In the genomic region with DNA sequence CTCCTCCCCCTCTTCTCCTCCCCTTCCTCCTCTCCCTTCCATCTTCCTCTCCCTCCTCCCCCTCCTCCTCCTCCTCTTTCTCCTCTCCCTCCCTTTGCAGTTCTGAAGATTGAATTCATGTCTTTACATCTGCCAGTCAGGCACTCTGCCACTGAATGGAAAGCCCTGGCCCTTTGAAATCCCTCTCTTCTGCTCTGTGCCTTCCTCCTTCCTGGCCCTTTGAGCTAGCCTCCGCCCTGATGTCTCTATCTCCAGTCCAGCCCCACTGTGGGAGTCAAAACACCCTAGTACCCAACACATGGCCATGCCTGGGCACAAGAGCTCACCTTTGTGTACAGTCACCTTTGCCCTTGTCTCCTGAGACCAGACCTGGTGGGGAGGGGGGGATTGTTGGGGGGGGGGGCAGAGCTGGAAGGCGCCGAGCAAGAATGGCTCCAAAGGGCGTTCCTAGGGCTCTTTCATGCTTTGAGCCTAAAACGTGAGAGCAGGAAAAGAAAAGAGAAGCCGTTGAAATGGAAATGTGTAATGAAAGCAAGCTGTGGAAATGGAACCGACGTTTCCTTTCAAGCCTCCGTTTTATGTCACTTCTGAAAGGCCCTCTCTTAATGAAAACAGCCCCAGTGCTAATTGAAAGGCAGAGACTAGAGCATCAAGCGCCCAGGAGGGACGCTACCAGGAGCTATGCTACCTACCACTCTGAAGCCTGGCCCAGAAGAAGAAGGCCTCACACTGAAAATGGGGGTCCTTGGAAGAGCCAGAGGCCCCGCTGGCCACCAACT, we compare ENCODE assay signal across 32 mouse cellular contexts.
DNase-seq lines count a peak whose midpoint lies in the region; ATAC-seq and TF ChIP-seq lines count a peak whose summit lies in the region.
"Had no signal": no experiment of that assay in that cellular context is flagged by ENCODE, and none has a peak within 500 bp of the region (broad histone marks: within the 10 kb centered on the region; RNA-seq: fewer than 3 reads in every experiment).

No protein-coding gene starts in this region.

- H3K9me3 ChIP-seq in forebrain, embryonic 12.5 days, result no peaks in the 10 kb centered on the region
- H3K9me3 ChIP-seq in forebrain, embryonic 11.5 days (ENCODE audit: control insufficient read depth, low read length), result no peaks in the 10 kb centered on the region; the same call in 1 of the 2 replicates
- H3K9me3 ChIP-seq in forebrain, embryonic 14.5 days (replicated peaks; ENCODE audit: control insufficient read depth, low read length), result no peaks in the 10 kb centered on the region
- H3K9me3 ChIP-seq in midbrain, embryonic 13.5 days, result no peaks in the 10 kb centered on the region
- no peaks in the 10 kb centered on the region for H3K9me3 ChIP-seq in heart, embryonic 11.5 days (replicated peaks; ENCODE audit: control insufficient read depth, low read length)
- H3K9me3 ChIP-seq: hindbrain, embryonic 15.5 days; limb, embryonic 15.5 days; liver, embryonic 13.5 days; neural tube, embryonic 12.5 days had no signal

- H3K4me3 ChIP-seq in forebrain, embryonic 12.5 days (replicated peaks), result no peak overlapping the region
- no peak overlapping the region for H3K4me3 ChIP-seq in forebrain, embryonic 11.5 days (ENCODE audit: low read depth, low read length)
- H3K4me3 ChIP-seq in forebrain, embryonic 14.5 days (ENCODE audit: low read depth, low read length), result no peak overlapping the region
- no peak overlapping the region for H3K4me3 ChIP-seq in midbrain, embryonic 13.5 days (replicated peaks)
- no peak overlapping the region for H3K4me3 ChIP-seq in heart, embryonic 11.5 days (ENCODE audit: low read depth, low read length)
- H3K4me3 ChIP-seq: gastrocnemius, adult 2 months; heart, embryonic 12.5 days; hindbrain, embryonic 15.5 days; limb, embryonic 15.5 days; liver, embryonic 13.5 days; myocyte; neural tube, embryonic 12.5 days had no signal

- ATAC-seq in forebrain, embryonic 12.5 days (ENCODE audit: low FRiP score), result no peak
- no peak for ATAC-seq in forebrain, embryonic 11.5 days (replicated peaks; ENCODE audit: low FRiP score)
- ATAC-seq in forebrain, embryonic 14.5 days, result 0 out of 2 replicates have a peak, but pooled peaks have one; percentile 23
- peak; percentile 51 for ATAC-seq in midbrain, embryonic 13.5 days
- no peak for ATAC-seq in heart, embryonic 11.5 days (replicated peaks; ENCODE audit: insufficient number of reproducible peaks, low FRiP score, low TSS enrichment)
- ATAC-seq: CD4-positive, CD25-positive, alpha-beta regulatory T cell, adult 4 months; inflammation-experienced regulatory T-cells, adult 6 months; lung, postnatal 0 days had no signal

- H3K27ac ChIP-seq in forebrain, embryonic 12.5 days, result peak overlapping the region; percentile 61
- no peak overlapping the region for H3K27ac ChIP-seq in forebrain, embryonic 11.5 days (ENCODE audit: low read depth, low read length)
- H3K27ac ChIP-seq in forebrain, embryonic 14.5 days (ENCODE audit: low read depth, low read length), result no peak overlapping the region; the same call in 1 of the 2 replicates
- peak overlapping the region; percentile 65 for H3K27ac ChIP-seq in midbrain, embryonic 13.5 days
- H3K27ac ChIP-seq in heart, embryonic 11.5 days (ENCODE audit: low read depth, low read length), result no peak overlapping the region
- H3K27ac ChIP-seq: gastrocnemius, adult 2 months; hindbrain, embryonic 15.5 days; limb, embryonic 15.5 days; liver, embryonic 13.5 days; macrophage; neural tube, embryonic 12.5 days had no signal

- TF ChIP-seq CTCF in brain, embryonic 14.5 days (IDR thresholded peaks at IDR 0.05; ENCODE audit: borderline replicate concordance, extremely low read depth, insufficient read depth, insufficient read length), result no peak

- H3K36me3 ChIP-seq in forebrain, embryonic 12.5 days (replicated peaks), result no peaks in the 10 kb centered on the region
- no peaks in the 10 kb centered on the region for H3K36me3 ChIP-seq in forebrain, embryonic 11.5 days (ENCODE audit: control insufficient read depth, insufficient read depth, low read length)
- no peaks in the 10 kb centered on the region for H3K36me3 ChIP-seq in forebrain, embryonic 14.5 days (ENCODE audit: control insufficient read depth, insufficient read depth, low read length)
- H3K36me3 ChIP-seq in midbrain, embryonic 13.5 days, result no peaks in the 10 kb centered on the region
- no peaks in the 10 kb centered on the region for H3K36me3 ChIP-seq in heart, embryonic 11.5 days (ENCODE audit: control insufficient read depth, insufficient read depth, low read length)
- H3K36me3 ChIP-seq: heart, embryonic 12.5 days; hindbrain, embryonic 15.5 days; limb, embryonic 15.5 days; liver, embryonic 13.5 days; neural tube, embryonic 12.5 days had no signal

- H3K9ac ChIP-seq in forebrain, embryonic 12.5 days, result no peak overlapping the region
- no peak overlapping the region for H3K9ac ChIP-seq in forebrain, embryonic 11.5 days (ENCODE audit: low read length)
- no peak overlapping the region for H3K9ac ChIP-seq in forebrain, embryonic 14.5 days (ENCODE audit: low read length)
- no peak overlapping the region for H3K9ac ChIP-seq in midbrain, embryonic 13.5 days (replicated peaks)
- no peak overlapping the region for H3K9ac ChIP-seq in heart, embryonic 11.5 days (ENCODE audit: low read depth, low read length)
- H3K9ac ChIP-seq: heart, embryonic 12.5 days; hindbrain, embryonic 15.5 days; limb, embryonic 15.5 days; liver, embryonic 13.5 days; neural tube, embryonic 12.5 days had no signal

- WGBS in forebrain, embryonic 12.5 days, result 17% methylated on average over 12 of the region's 12 CpGs
- 36% methylated on average over 12 of the region's 12 CpGs for WGBS in forebrain, embryonic 11.5 days
- 19% methylated on average over 12 of the region's 12 CpGs for WGBS in forebrain, embryonic 14.5 days
- WGBS in midbrain, embryonic 13.5 days, result 17% methylated on average over 11 of the region's 12 CpGs
- 71% methylated on average over 12 of the region's 12 CpGs for WGBS in heart, embryonic 11.5 days (ENCODE audit: insufficient replicate concordance)

- H3K4me2 ChIP-seq in forebrain, embryonic 12.5 days, result no peak overlapping the region
- no peak overlapping the region for H3K4me2 ChIP-seq in forebrain, embryonic 11.5 days (ENCODE audit: low read depth, low read length, severe bottlenecking)
- no peak overlapping the region for H3K4me2 ChIP-seq in forebrain, embryonic 14.5 days (ENCODE audit: low read length)
- H3K4me2 ChIP-seq in midbrain, embryonic 13.5 days (replicated peaks), result 0 out of 2 replicates have a peak overlapping the region, but pooled peaks have one; percentile 0
- no peak overlapping the region for H3K4me2 ChIP-seq in heart, embryonic 11.5 days
- H3K4me2 ChIP-seq: heart, embryonic 12.5 days; hindbrain, embryonic 15.5 days; limb, embryonic 15.5 days; liver, embryonic 13.5 days; neural tube, embryonic 12.5 days had no signal

- TF ChIP-seq POLR2A in brain, embryonic 14.5 days (IDR thresholded peaks at IDR 0.05; ENCODE audit: borderline replicate concordance, extremely low read depth, insufficient read depth, insufficient read length, poor library complexity, severe bottlenecking), result no peak

- H3K27me3 ChIP-seq in forebrain, embryonic 12.5 days, result no peaks in the 10 kb centered on the region
- H3K27me3 ChIP-seq in forebrain, embryonic 11.5 days (ENCODE audit: control insufficient read depth, insufficient read depth, low read length), result no peaks in the 10 kb centered on the region
- no peaks in the 10 kb centered on the region for H3K27me3 ChIP-seq in forebrain, embryonic 14.5 days (replicated peaks; ENCODE audit: control insufficient read depth, insufficient read depth, low read length)
- H3K27me3 ChIP-seq in midbrain, embryonic 13.5 days, result no peaks in the 10 kb centered on the region
- no peaks in the 10 kb centered on the region for H3K27me3 ChIP-seq in heart, embryonic 11.5 days (ENCODE audit: control insufficient read depth, insufficient read depth, low read length)
- H3K27me3 ChIP-seq: heart, embryonic 12.5 days; hindbrain, embryonic 15.5 days; limb, embryonic 15.5 days; liver, embryonic 13.5 days; neural tube, embryonic 12.5 days had no signal

- DNase-seq in forebrain, embryonic 11.5 days (ENCODE audit: low spot score), result no peak
- DNase-seq in brain, embryonic 14.5 days (ENCODE audit: low read depth), result peak; percentile 73
- DNase-seq in forebrain, embryonic 14.5 days (ENCODE audit: low spot score), result peak; percentile 49
- no peak for DNase-seq in left cerebral cortex, adult 18-20 months (ENCODE audit: low spot score in 2 of 2)
- no peak for DNase-seq in cerebellum, adult 11-12 months
- DNase-seq: adrenal gland, postnatal 25 days; cerebellum, adult 2 months; cerebellum, postnatal 25 days; gastrocnemius, adult 2 months; gastrocnemius, postnatal 36 days; heart, adult 18-20 months; heart, postnatal 4 days; kidney, adult 11 months; kidney, postnatal 25 days; left cerebral cortex, postnatal 4 days; liver, embryonic 13.5 days; lung, adult 18-20 months; right cerebral cortex, postnatal 4 days; thymus, adult 2 months; thymus, postnatal 4 days had no signal

- peaks cover 12% of the 10 kb centered on the region for H3K4me1 ChIP-seq in forebrain, embryonic 12.5 days
- H3K4me1 ChIP-seq in forebrain, embryonic 11.5 days (replicated peaks; ENCODE audit: control insufficient read depth, insufficient read depth, low read length), result 0 out of 2 replicates have a peak, but pooled peaks cover 5% of the 10 kb centered on the region
- H3K4me1 ChIP-seq in forebrain, embryonic 14.5 days (ENCODE audit: control insufficient read depth, insufficient read depth, low read length), result no peaks in the 10 kb centered on the region
- H3K4me1 ChIP-seq in midbrain, embryonic 13.5 days (replicated peaks), result peaks cover 13% of the 10 kb centered on the region
- no peaks in the 10 kb centered on the region for H3K4me1 ChIP-seq in heart, embryonic 11.5 days (ENCODE audit: control insufficient read depth, insufficient read depth, low read length)
- H3K4me1 ChIP-seq: heart, embryonic 12.5 days; hindbrain, embryonic 15.5 days; limb, embryonic 15.5 days; liver, embryonic 13.5 days; neural tube, embryonic 12.5 days had no signal

Comparison
In these comparisons a context has a peak if more than half of its experiments do, and no peak if none do; other contexts are left out.
1. ATAC-seq: peak in forebrain, embryonic 14.5 days (single experiment) and midbrain, embryonic 13.5 days (single experiment); none in forebrain, embryonic 12.5 days (single experiment), forebrain, embryonic 11.5 days (single experiment) and heart, embryonic 11.5 days (single experiment).
2. H3K27ac ChIP-seq: peak in forebrain, embryonic 12.5 days (single experiment) and midbrain, embryonic 13.5 days (single experiment); none in forebrain, embryonic 11.5 days (single experiment), forebrain, embryonic 14.5 days (single experiment) and heart, embryonic 11.5 days (single experiment).
3. DNase-seq: peak in brain, embryonic 14.5 days (single experiment) and forebrain, embryonic 14.5 days (single experiment); none in forebrain, embryonic 11.5 days (single experiment), left cerebral cortex, adult 18-20 months (0 of 2) and cerebellum, adult 11-12 months (single experiment).